Mouse (Mus musculus) frontal cortex, adult (tissue): ENCODE measurements at regions not wholly inside any gene's neighbourhood (a gene's known extent, or its start where the extent isn't known, plus 50 kb on each side); places are given as distances from the start of the nearest gene placed in this dataset.

Source experiments
- ATAC-seq: cut with Nextera tagmentation; 2 replicates; pipeline ENCODE4 v1.9.2; 2017; ENCODE audit warnings: mild to moderate bottlenecking, moderate library complexity, mixed read lengths; ENCODE audit not compliant: low TSS enrichment

- no peak for ATAC-seq
Observed at GRCm38 (mm10) chr5:132817665-132818064, 274.5 kb upstream of the Auts2 start.

GRCm38 (mm10) chr5:132809181-132809580, 266.0 kb upstream of the Auts2 start:
- ATAC-seq: no peak

GRCm38 (mm10) chr5:132796061-132796460, 252.9 kb upstream of the Auts2 start:
- no peak for ATAC-seq

GRCm38 (mm10) chr5:132792484-132792883, 249.3 kb upstream of the Auts2 start:
- ATAC-seq: no peak

GRCm38 (mm10) chr5:132785291-132785690, 242.1 kb upstream of the Auts2 start:
- no peak for ATAC-seq

GRCm38 (mm10) chr5:132784791-132785190, 241.6 kb upstream of the Auts2 start:
- ATAC-seq: no peak

- ATAC-seq: no peak
Observed at GRCm38 (mm10) chr5:132774141-132774680, 231.1 kb upstream of the Auts2 start.

- ATAC-seq: no peak
Observed at GRCm38 (mm10) chr5:132760396-132760795, 217.3 kb upstream of the Auts2 start.

- ATAC-seq: no peak
Observed at GRCm38 (mm10) chr5:132759751-132760150, 216.6 kb upstream of the Auts2 start.

GRCm38 (mm10) chr5:132758941-132759340, 215.8 kb upstream of the Auts2 start:
- ATAC-seq: peak; percentile 41; the same call in 1 of the 2 replicates

- no peak for ATAC-seq
Observed at GRCm38 (mm10) chr5:132737966-132738365, 194.8 kb upstream of the Auts2 start.

GRCm38 (mm10) chr5:132728689-132729189, 185.6 kb upstream of the Auts2 start:
- no peak for ATAC-seq

- no peak for ATAC-seq
Observed at GRCm38 (mm10) chr5:132724467-132724866, 181.3 kb upstream of the Auts2 start.

- no peak for ATAC-seq
Observed at GRCm38 (mm10) chr5:132710301-132710700, 167.2 kb upstream of the Auts2 start.

- no peak for ATAC-seq
Observed at GRCm38 (mm10) chr5:132707531-132707930, 164.4 kb upstream of the Auts2 start.

GRCm38 (mm10) chr5:132703455-132704100, 160.4 kb upstream of the Auts2 start:
- no peak for ATAC-seq

GRCm38 (mm10) chr5:132702573-132702972, 159.4 kb upstream of the Auts2 start:
- no peak for ATAC-seq

- ATAC-seq: no peak
Observed at GRCm38 (mm10) chr5:132690784-132691183, 147.6 kb upstream of the Auts2 start.

- no peak for ATAC-seq
Observed at GRCm38 (mm10) chr5:132675261-132675660, 132.1 kb upstream of the Auts2 start.

GRCm38 (mm10) chr5:132673599-132674305, 130.6 kb upstream of the Auts2 start:
- no peak for ATAC-seq

GRCm38 (mm10) chr5:132671496-132671895, 128.4 kb upstream of the Auts2 start:
- ATAC-seq: no peak

GRCm38 (mm10) chr5:132667316-132667715, 124.2 kb upstream of the Auts2 start:
- no peak for ATAC-seq

- ATAC-seq: peak; percentile 47; the same call in 1 of the 2 replicates
Observed at GRCm38 (mm10) chr5:132661266-132661665, 118.1 kb upstream of the Auts2 start.
